In the genomic region with DNA sequence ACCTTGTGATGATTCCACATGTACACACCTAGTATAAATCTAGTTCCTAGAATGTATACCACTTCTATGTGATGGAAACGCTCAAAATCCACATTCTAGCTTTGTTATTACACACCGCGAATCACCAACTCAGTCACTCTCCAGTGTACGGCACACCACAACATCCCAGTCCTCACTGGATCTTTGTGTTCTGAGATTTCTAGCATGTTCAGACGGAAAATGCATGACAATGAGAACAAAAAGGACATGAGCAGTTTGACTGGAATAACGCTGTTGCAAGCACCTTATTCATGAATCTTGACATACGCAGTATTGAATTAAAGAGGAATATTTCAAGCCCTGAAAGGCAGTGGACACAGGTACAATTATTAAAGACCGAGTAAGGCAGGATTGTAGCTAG, we compare ENCODE assay signal across 27 mouse cellular contexts. TPM values are rescaled to one million over a fixed set of nuclear protein-coding genes. Genes with fewer than 3 reads are reported as not detected.
DNase-seq lines count a peak whose midpoint lies in the region; ATAC-seq and TF ChIP-seq lines count a peak whose summit lies in the region.
"Had no signal": no experiment of that assay in that cellular context is flagged by ENCODE, and none has a peak within 500 bp of the region (broad histone marks: within the 10 kb centered on the region; RNA-seq: fewer than 3 reads in every experiment).

No protein-coding gene starts in this region.

- H3K4me2 ChIP-seq in forebrain, embryonic 13.5 days: no peak overlapping the region
- no peak overlapping the region for H3K4me2 ChIP-seq in forebrain, embryonic 16.5 days (ENCODE audit: low read length)
- H3K4me2 ChIP-seq in forebrain, embryonic 15.5 days (replicated peaks): no peak overlapping the region
- H3K4me2 ChIP-seq in hindbrain, embryonic 16.5 days (ENCODE audit: low read length): peak overlapping the region; percentile 41
- H3K4me2 ChIP-seq in midbrain, embryonic 16.5 days (ENCODE audit: low read length): peak overlapping the region; percentile 45
- no peak overlapping the region for H3K4me2 ChIP-seq in stomach, postnatal 0 days (replicated peaks; ENCODE audit: low read depth)
- H3K4me2 ChIP-seq: embryonic facial prominence, embryonic 15.5 days; heart, embryonic 15.5 days; limb, embryonic 13.5 days; liver, embryonic 12.5 days; stomach, embryonic 15.5 days had no signal

- no peaks in the 10 kb centered on the region for H3K4me1 ChIP-seq in forebrain, embryonic 13.5 days
- H3K4me1 ChIP-seq in forebrain, embryonic 16.5 days (replicated peaks; ENCODE audit: control insufficient read depth, insufficient read depth, low read length): no peaks in the 10 kb centered on the region
- H3K4me1 ChIP-seq in forebrain, embryonic 15.5 days: no peaks in the 10 kb centered on the region
- H3K4me1 ChIP-seq in hindbrain, embryonic 16.5 days (ENCODE audit: control insufficient read depth, insufficient read depth, low read depth, low read length): no peaks in the 10 kb centered on the region
- H3K4me1 ChIP-seq in midbrain, embryonic 16.5 days (ENCODE audit: control insufficient read depth, insufficient read depth, low read length): peaks cover 2% of the 10 kb centered on the region; the same call in 1 of the 2 replicates
- H3K4me1 ChIP-seq in stomach, postnatal 0 days (replicated peaks; ENCODE audit: control insufficient read depth, insufficient read depth): no peaks in the 10 kb centered on the region
- H3K4me1 ChIP-seq: embryonic facial prominence, embryonic 15.5 days; heart, embryonic 15.5 days; limb, embryonic 13.5 days; liver, embryonic 12.5 days; stomach, embryonic 15.5 days had no signal

- 66% methylated on average over 8 of the region's 8 CpGs for WGBS in forebrain, embryonic 13.5 days
- 67% methylated on average over 8 of the region's 8 CpGs for WGBS in forebrain, embryonic 16.5 days
- 65% methylated on average over 8 of the region's 8 CpGs for WGBS in forebrain, embryonic 15.5 days
- WGBS in hindbrain, embryonic 16.5 days: 55% methylated on average over 8 of the region's 8 CpGs
- WGBS in midbrain, embryonic 16.5 days: 50% methylated on average over 8 of the region's 8 CpGs
- WGBS in stomach, postnatal 0 days: 71% methylated on average over 8 of the region's 8 CpGs

- ATAC-seq in forebrain, embryonic 13.5 days: no peak
- no peak for ATAC-seq in forebrain, embryonic 16.5 days
- no peak for ATAC-seq in forebrain, embryonic 15.5 days (replicated peaks)
- ATAC-seq in hindbrain, embryonic 16.5 days: no peak; the same call in 1 of the 2 replicates
- no peak for ATAC-seq in midbrain, embryonic 16.5 days
- no peak for ATAC-seq in stomach, postnatal 0 days (ENCODE audit: low FRiP score, low TSS enrichment)
- ATAC-seq: liver, embryonic 12.5 days had no signal

- no peaks in the 10 kb centered on the region for H3K9me3 ChIP-seq in forebrain, embryonic 13.5 days (replicated peaks)
- no peaks in the 10 kb centered on the region for H3K9me3 ChIP-seq in forebrain, embryonic 16.5 days (ENCODE audit: control insufficient read depth, low read length)
- no peaks in the 10 kb centered on the region for H3K9me3 ChIP-seq in forebrain, embryonic 15.5 days
- no peaks in the 10 kb centered on the region for H3K9me3 ChIP-seq in hindbrain, embryonic 16.5 days (ENCODE audit: control insufficient read depth, low read length)
- H3K9me3 ChIP-seq in midbrain, embryonic 16.5 days (replicated peaks; ENCODE audit: control insufficient read depth, low read length, poor library complexity, severe bottlenecking): no peaks in the 10 kb centered on the region; the same call in 1 of the 2 replicates
- no peaks in the 10 kb centered on the region for H3K9me3 ChIP-seq in stomach, postnatal 0 days (ENCODE audit: control insufficient read depth, low read length)
- H3K9me3 ChIP-seq: embryonic facial prominence, embryonic 15.5 days; heart, embryonic 15.5 days; limb, embryonic 13.5 days; liver, embryonic 12.5 days; stomach, embryonic 15.5 days had no signal

- DNase-seq in stomach, postnatal 0 days (ENCODE audit: low spot score): no peak
- DNase-seq in heart, adult 8-10 months (ENCODE audit: low spot score): no peak
- DNase-seq in adrenal gland, adult 8-10 months: no peak
- DNase-seq: adrenal gland, postnatal 36 days; cerebellum, adult 11 months; cerebellum, adult 9-11 months; heart, postnatal 36 days; kidney, adult 8-10 months; kidney, postnatal 36 days; lung, adult 18-20 months; lung, postnatal 14 days; right cerebral cortex, adult 18-20 months; thymus, adult 2 months; thymus, postnatal 4 days had no signal

- H3K36me3 ChIP-seq in forebrain, embryonic 13.5 days (ENCODE audit: poor library complexity, severe bottlenecking): no peaks in the 10 kb centered on the region
- no peaks in the 10 kb centered on the region for H3K36me3 ChIP-seq in forebrain, embryonic 16.5 days (ENCODE audit: control insufficient read depth, insufficient read depth)
- no peaks in the 10 kb centered on the region for H3K36me3 ChIP-seq in forebrain, embryonic 15.5 days
- H3K36me3 ChIP-seq in hindbrain, embryonic 16.5 days (ENCODE audit: control insufficient read depth, insufficient read depth, low read length): no peaks in the 10 kb centered on the region
- H3K36me3 ChIP-seq in midbrain, embryonic 16.5 days (ENCODE audit: control insufficient read depth, insufficient read depth, low read length): no peaks in the 10 kb centered on the region
- no peaks in the 10 kb centered on the region for H3K36me3 ChIP-seq in stomach, postnatal 0 days (ENCODE audit: control insufficient read depth, insufficient read depth, low read length)
- H3K36me3 ChIP-seq: embryonic facial prominence, embryonic 15.5 days; heart, embryonic 15.5 days; limb, embryonic 13.5 days; liver, embryonic 12.5 days; stomach, embryonic 15.5 days had no signal

- H3K9ac ChIP-seq in forebrain, embryonic 13.5 days: no peak overlapping the region
- H3K9ac ChIP-seq in forebrain, embryonic 16.5 days (replicated peaks; ENCODE audit: low read depth, low read length): no peak overlapping the region
- H3K9ac ChIP-seq in forebrain, embryonic 15.5 days (replicated peaks): no peak overlapping the region
- H3K9ac ChIP-seq in hindbrain, embryonic 16.5 days (ENCODE audit: low read depth, low read length): no peak overlapping the region
- peak overlapping the region; percentile 35 for H3K9ac ChIP-seq in midbrain, embryonic 16.5 days (ENCODE audit: low read depth, low read length)
- H3K9ac ChIP-seq in stomach, postnatal 0 days (ENCODE audit: low read length): no peak overlapping the region
- H3K9ac ChIP-seq: embryonic facial prominence, embryonic 15.5 days; heart, embryonic 15.5 days; limb, embryonic 13.5 days; liver, embryonic 12.5 days; stomach, embryonic 15.5 days had no signal

- no peak for TF ChIP-seq CTCF in stomach, postnatal 0 days (IDR thresholded peaks at IDR 0.05; ENCODE audit: low read depth)

- H3K4me3 ChIP-seq in forebrain, embryonic 13.5 days: no peak overlapping the region
- no peak overlapping the region for H3K4me3 ChIP-seq in forebrain, embryonic 16.5 days (replicated peaks; ENCODE audit: low read length)
- no peak overlapping the region for H3K4me3 ChIP-seq in forebrain, embryonic 15.5 days
- peak overlapping the region; percentile 23 for H3K4me3 ChIP-seq in hindbrain, embryonic 16.5 days (ENCODE audit: low read length)
- H3K4me3 ChIP-seq in midbrain, embryonic 16.5 days (ENCODE audit: low read depth, low read length): peak overlapping the region; percentile 25
- no peak overlapping the region for H3K4me3 ChIP-seq in stomach, postnatal 0 days (ENCODE audit: low read depth, low read length)
- H3K4me3 ChIP-seq: embryonic facial prominence, embryonic 15.5 days; heart, embryonic 15.5 days; limb, embryonic 13.5 days; liver, embryonic 12.5 days; stomach, embryonic 15.5 days had no signal

- H3K27ac ChIP-seq in forebrain, embryonic 13.5 days: peak overlapping the region; percentile 49
- no peak overlapping the region for H3K27ac ChIP-seq in forebrain, embryonic 16.5 days (ENCODE audit: low read length)
- H3K27ac ChIP-seq in forebrain, embryonic 15.5 days (replicated peaks): peak overlapping the region; percentile 36; the same call in 1 of the 2 replicates
- H3K27ac ChIP-seq in hindbrain, embryonic 16.5 days (ENCODE audit: low read depth, low read length): peak overlapping the region; percentile 72; the same call in 1 of the 2 replicates
- H3K27ac ChIP-seq in midbrain, embryonic 16.5 days (ENCODE audit: low read length): peak overlapping the region; percentile 85
- H3K27ac ChIP-seq in stomach, postnatal 0 days (replicated peaks): no peak overlapping the region
- H3K27ac ChIP-seq: embryonic facial prominence, embryonic 15.5 days; heart, embryonic 15.5 days; limb, embryonic 13.5 days; liver, embryonic 12.5 days; stomach, embryonic 15.5 days had no signal

- no peaks in the 10 kb centered on the region for H3K27me3 ChIP-seq in forebrain, embryonic 13.5 days
- no peaks in the 10 kb centered on the region for H3K27me3 ChIP-seq in forebrain, embryonic 16.5 days (replicated peaks; ENCODE audit: control insufficient read depth, insufficient read depth, low read length)
- H3K27me3 ChIP-seq in forebrain, embryonic 15.5 days: no peaks in the 10 kb centered on the region
- H3K27me3 ChIP-seq in hindbrain, embryonic 16.5 days (replicated peaks; ENCODE audit: control insufficient read depth, insufficient read depth, low read length): no peaks in the 10 kb centered on the region
- no peaks in the 10 kb centered on the region for H3K27me3 ChIP-seq in midbrain, embryonic 16.5 days (ENCODE audit: control insufficient read depth, insufficient read depth, low read depth, low read length)
- no peaks in the 10 kb centered on the region for H3K27me3 ChIP-seq in stomach, postnatal 0 days (ENCODE audit: control insufficient read depth, insufficient read depth, low read length)
- H3K27me3 ChIP-seq: embryonic facial prominence, embryonic 15.5 days; heart, embryonic 15.5 days; limb, embryonic 13.5 days; liver, embryonic 12.5 days; stomach, embryonic 15.5 days had no signal

- TF ChIP-seq EP300 in stomach, postnatal 0 days (optimal IDR thresholded peaks at IDR 0.05): no peak

RNA-seq across cellular contexts. Expression of gene Magel2, which starts 10.1 kb away (rescaled TPM):
- 16.6 and 22.1 TPM in 2 replicates for polyA plus RNA-seq in forebrain, embryonic 13.5 days (2015; fragmentation: Nextera tagmentation; extraction: Ambion mirVana)
- polyA plus RNA-seq in forebrain, embryonic 16.5 days (2015; fragmentation: Nextera tagmentation; extraction: Ambion mirVana): 5.1 and 14.1 TPM in 2 replicates
- polyA plus RNA-seq in forebrain, embryonic 15.5 days (2015; fragmentation: Nextera tagmentation; extraction: Ambion mirVana): 8.7 and 11.9 TPM in 2 replicates
- 13.7 and 18.9 TPM in 2 replicates for polyA plus RNA-seq in hindbrain, embryonic 16.5 days (2015; fragmentation: Nextera tagmentation; extraction: Ambion mirVana)
- polyA plus RNA-seq in midbrain, embryonic 16.5 days (2015; fragmentation: Nextera tagmentation; extraction: Ambion mirVana): 22.4 and 26.1 TPM in 2 replicates
- polyA plus RNA-seq in stomach, postnatal 0 days (2015; fragmentation: Nextera tagmentation; extraction: Ambion mirVana): 0.18 and 0.19 TPM in 2 replicates
- total RNA-seq in heart, adult 8-10 months (2022): not detected
- total RNA-seq in adrenal gland, adult 8-10 months (2022): 1 to 10 TPM; 1.7 to 2.0 (median 1.8) TPM
- total RNA-seq: common myeloid progenitor, adult 5-6 weeks; heart, postnatal 36 days; megakaryocyte progenitor cell, adult 5-6 weeks; monocyte, adult 5-6 weeks had no signal

RNA-seq across cellular contexts. Expression of gene Ndn, which starts 20.4 kb away (rescaled TPM):
- polyA plus RNA-seq in forebrain, embryonic 13.5 days (2015; fragmentation: Nextera tagmentation; extraction: Ambion mirVana): 381 and 439 TPM in 2 replicates
- polyA plus RNA-seq in forebrain, embryonic 16.5 days (2015; fragmentation: Nextera tagmentation; extraction: Ambion mirVana): 349 and 529 TPM in 2 replicates
- 414 and 487 TPM in 2 replicates for polyA plus RNA-seq in forebrain, embryonic 15.5 days (2015; fragmentation: Nextera tagmentation; extraction: Ambion mirVana)
- 620 and 640 TPM in 2 replicates for polyA plus RNA-seq in hindbrain, embryonic 16.5 days (2015; fragmentation: Nextera tagmentation; extraction: Ambion mirVana)
- polyA plus RNA-seq in midbrain, embryonic 16.5 days (2015; fragmentation: Nextera tagmentation; extraction: Ambion mirVana): 796 and 800 TPM in 2 replicates
- 34.7 and 35.8 TPM in 2 replicates for polyA plus RNA-seq in stomach, postnatal 0 days (2015; fragmentation: Nextera tagmentation; extraction: Ambion mirVana)
- total RNA-seq in heart, adult 8-10 months (2022): 1 to 10 TPM; 3.1 to 5.2 (median 3.9) TPM
- total RNA-seq in adrenal gland, adult 8-10 months (2022): 10 to 100 TPM; 77.2 to 92.4 (median 89.0) TPM
- total RNA-seq: common myeloid progenitor, adult 5-6 weeks; monocyte, adult 5-6 weeks had no signal

RNA-seq across cellular contexts. Expression of gene Mkrn3, which starts 53.2 kb away (rescaled TPM):
- polyA plus RNA-seq in forebrain, embryonic 13.5 days (2015; fragmentation: Nextera tagmentation; extraction: Ambion mirVana): 21.7 and 25.0 TPM in 2 replicates
- 23.4 and 26.4 TPM in 2 replicates for polyA plus RNA-seq in forebrain, embryonic 16.5 days (2015; fragmentation: Nextera tagmentation; extraction: Ambion mirVana)
- 23.2 and 23.8 TPM in 2 replicates for polyA plus RNA-seq in forebrain, embryonic 15.5 days (2015; fragmentation: Nextera tagmentation; extraction: Ambion mirVana)
- polyA plus RNA-seq in hindbrain, embryonic 16.5 days (2015; fragmentation: Nextera tagmentation; extraction: Ambion mirVana): 21.1 and 23.8 TPM in 2 replicates
- polyA plus RNA-seq in midbrain, embryonic 16.5 days (2015; fragmentation: Nextera tagmentation; extraction: Ambion mirVana): 28.6 and 30.0 TPM in 2 replicates
- polyA plus RNA-seq in stomach, postnatal 0 days (2015; fragmentation: Nextera tagmentation; extraction: Ambion mirVana): 1.9 and 2.2 TPM in 2 replicates
- total RNA-seq in heart, adult 8-10 months (2022): under 1 TPM; 0.19 to 0.50 (median 0.36) TPM
- 1 to 10 TPM; 1.3 to 2.6 (median 1.8) TPM for total RNA-seq in adrenal gland, adult 8-10 months (2022)
- total RNA-seq: monocyte, adult 5-6 weeks had no signal

Comparison
In these comparisons a context has a peak if more than half of its experiments do, and no peak if none do; other contexts are left out.
1. H3K27ac ChIP-seq: peak in forebrain, embryonic 13.5 days (single experiment), forebrain, embryonic 15.5 days (single experiment), hindbrain, embryonic 16.5 days (single experiment) and midbrain, embryonic 16.5 days (single experiment); none in forebrain, embryonic 16.5 days (single experiment) and stomach, postnatal 0 days (single experiment).
2. H3K4me2 ChIP-seq: peak in hindbrain, embryonic 16.5 days (single experiment) and midbrain, embryonic 16.5 days (single experiment); none in forebrain, embryonic 13.5 days (single experiment), forebrain, embryonic 16.5 days (single experiment), forebrain, embryonic 15.5 days (single experiment) and stomach, postnatal 0 days (single experiment).
3. H3K4me3 ChIP-seq: peak in hindbrain, embryonic 16.5 days (single experiment) and midbrain, embryonic 16.5 days (single experiment); none in forebrain, embryonic 13.5 days (single experiment), forebrain, embryonic 16.5 days (single experiment), forebrain, embryonic 15.5 days (single experiment) and stomach, postnatal 0 days (single experiment).